Mouse (Mus musculus): Measurements from ENCODE around the gene Exd2. TPM values are rescaled to one million over a fixed set of nuclear protein-coding genes. Genes with fewer than 3 reads are reported as not detected.
"Not testable (repeated sequence)": the region's sequence is repeated elsewhere in the genome, so short reads cannot be mapped to it uniquely, and the experiment has no call there.

The Exd2 gene
- polyA plus RNA-seq, 1 experiment from 2014 or later = 25.3 TPM

DNA sequence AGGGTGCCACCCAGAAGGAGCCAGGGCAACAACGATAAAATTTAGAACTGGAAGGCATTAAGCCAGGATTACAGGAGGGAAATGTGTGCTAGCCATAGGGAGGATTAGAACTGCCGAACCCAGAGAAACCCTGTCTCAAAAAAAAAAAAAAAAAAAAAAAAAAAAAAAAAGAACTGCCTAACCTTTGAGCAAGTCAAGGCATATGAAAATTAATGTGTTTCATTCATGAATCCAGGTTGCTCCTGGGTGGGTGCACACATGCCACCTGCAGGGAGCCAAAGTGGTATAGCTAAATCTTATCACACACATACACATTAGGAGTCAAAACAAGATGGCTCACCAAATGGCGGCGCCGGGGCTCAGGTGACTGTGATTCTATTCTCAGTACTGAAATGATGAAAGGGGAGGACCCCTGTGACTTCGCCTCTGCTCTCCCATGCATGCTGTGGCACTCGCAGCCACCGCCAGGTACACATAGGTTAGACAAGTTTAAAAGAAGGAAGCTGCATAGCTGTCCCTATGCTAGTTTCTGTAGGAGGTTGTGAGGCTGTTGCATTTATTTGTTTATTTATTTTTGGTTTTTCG lies 18.3 kb upstream of the Exd2 start:
- Histone ChIP-seq H3K9ac (no peak overlapping the region), H3K4me1 (no peaks in the 10 kb centered on the region), H3K27me3 (no peaks in the 10 kb centered on the region), H3K27ac (replicated peaks) (no peak overlapping the region), H3K4me2 (replicated peaks) (no peak overlapping the region), H3K36me3 (no peaks in the 10 kb centered on the region), H3K4me3 (replicated peaks) (no peak overlapping the region), H3K9me3 (replicated peaks) (no peaks in the 10 kb centered on the region)
- 84% methylated on average over 9 of the region's 9 CpGs for WGBS
- no peak for ATAC-seq (ENCODE audit: insufficient number of reproducible peaks, low FRiP score, low TSS enrichment, low read depth)

DNA sequence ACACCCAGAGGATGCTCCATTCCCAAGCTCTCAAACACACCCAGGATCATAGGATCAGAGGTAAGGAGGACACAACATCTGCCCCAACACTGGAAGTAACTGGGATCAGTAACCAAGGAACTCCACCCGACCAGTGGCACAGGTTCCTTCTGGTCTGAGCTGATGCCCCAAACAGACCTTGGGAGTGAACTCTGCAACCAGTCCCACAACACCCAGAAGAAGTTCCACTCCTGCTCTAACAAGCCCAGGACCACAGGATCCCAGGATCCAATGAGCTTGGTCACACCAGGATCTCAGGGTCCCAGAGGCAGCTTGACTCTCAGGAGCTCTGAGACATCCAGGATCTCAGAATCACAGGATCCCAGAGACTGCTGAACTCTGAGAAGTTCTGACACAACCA lies 9.4 kb upstream of the Exd2 start:
- Histone ChIP-seq H3K4me1 (no peaks in the 10 kb centered on the region), H3K9me3 (replicated peaks) (no peaks in the 10 kb centered on the region), H3K4me3 (replicated peaks) (no peak overlapping the region), H3K27ac (replicated peaks) (no peak overlapping the region), H3K9ac (no peak overlapping the region), H3K36me3 (no peaks in the 10 kb centered on the region), H3K4me2 (replicated peaks) (no peak overlapping the region), H3K27me3 (no peaks in the 10 kb centered on the region)
- no peak for ATAC-seq (ENCODE audit: insufficient number of reproducible peaks, low FRiP score, low TSS enrichment, low read depth)
- 71% methylated on average over 1 of the region's 1 CpGs for WGBS

DNA sequence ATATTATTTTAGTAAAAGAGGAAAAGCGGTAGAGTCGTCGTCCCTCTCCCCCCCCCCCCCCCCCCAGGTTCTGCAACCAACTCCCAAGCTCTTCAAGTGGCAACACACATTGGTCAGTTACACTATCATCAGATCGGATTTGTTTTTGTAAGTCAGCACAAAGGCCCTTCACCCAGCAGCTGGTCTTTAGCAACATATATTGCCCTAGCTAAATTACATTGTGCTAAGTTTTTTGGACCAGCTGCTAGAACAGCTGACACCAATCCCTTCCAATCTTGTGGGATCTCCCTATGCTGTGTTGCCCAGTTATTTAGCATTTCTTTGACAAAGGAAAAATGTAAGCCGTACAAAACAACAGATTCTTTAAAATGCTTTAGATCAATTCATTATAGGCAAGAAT lies 4.9 kb upstream of the Exd2 start:
- 64% methylated on average over 5 of the region's 5 CpGs for WGBS
- no peak for ATAC-seq (ENCODE audit: insufficient number of reproducible peaks, low FRiP score, low TSS enrichment, low read depth)
- Histone ChIP-seq H3K4me3 (replicated peaks) (no peak overlapping the region), H3K27ac (replicated peaks) (no peak overlapping the region), H3K27me3 (no peaks in the 10 kb centered on the region), H3K9me3 (replicated peaks) (no peaks in the 10 kb centered on the region), H3K4me1 (no peaks in the 10 kb centered on the region), H3K4me2 (replicated peaks) (no peak overlapping the region), H3K9ac (no peak overlapping the region), H3K36me3 (no peaks in the 10 kb centered on the region)

DNA sequence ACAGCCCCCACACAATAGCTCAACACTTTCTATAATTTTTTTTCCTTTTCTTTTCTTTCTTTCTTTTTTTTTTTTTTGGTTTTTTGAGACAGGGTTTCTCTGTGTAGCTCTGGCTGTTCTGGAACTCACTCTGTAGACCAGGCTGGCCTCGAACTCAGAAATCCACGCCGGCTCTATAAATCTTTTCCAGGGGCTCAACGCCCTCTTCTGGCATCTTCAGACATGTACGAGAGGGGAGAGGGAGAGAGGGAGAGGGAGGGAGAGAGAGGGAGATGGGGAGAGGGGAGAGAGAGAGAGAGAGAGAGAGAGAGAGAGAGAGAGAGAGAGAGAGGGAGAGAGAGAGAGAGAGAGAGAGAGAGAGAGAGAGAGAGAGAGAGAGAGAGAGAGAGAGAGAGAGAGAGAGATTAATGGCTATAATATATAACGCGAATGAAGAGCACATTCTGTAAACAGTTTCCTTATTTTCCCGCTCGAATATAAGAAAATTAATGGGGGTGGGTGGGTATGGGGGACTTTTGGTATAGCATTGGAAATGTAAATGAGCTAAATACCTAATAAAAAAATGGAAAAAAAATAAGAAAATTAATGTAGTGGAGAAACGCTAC lies 501 bp upstream of the Exd2 start:
- Histone ChIP-seq H3K4me3 (replicated peaks) (peak overlapping the region; percentile 92), H3K27ac (replicated peaks) (0 out of 2 replicates have a peak overlapping the region, but pooled peaks have one; percentile 93), H3K4me2 (replicated peaks) (peak overlapping the region; percentile 63)
- H3K4me1 ChIP-seq; ATAC-seq (ENCODE audit: insufficient number of reproducible peaks, low FRiP score, low TSS enrichment, low read depth); H3K9ac ChIP-seq; H3K27me3 ChIP-seq; H3K36me3 ChIP-seq; H3K9me3 ChIP-seq (replicated peaks): not testable (repeated sequence)
- 11% methylated on average over 10 of the region's 10 CpGs for WGBS

- WGBS = 4% methylated on average over 17 of the region's 17 CpGs
Observed at GRCm38 (mm10) chr12:80463666-80464269, 873 bp downstream of the Exd2 start.

DNA sequence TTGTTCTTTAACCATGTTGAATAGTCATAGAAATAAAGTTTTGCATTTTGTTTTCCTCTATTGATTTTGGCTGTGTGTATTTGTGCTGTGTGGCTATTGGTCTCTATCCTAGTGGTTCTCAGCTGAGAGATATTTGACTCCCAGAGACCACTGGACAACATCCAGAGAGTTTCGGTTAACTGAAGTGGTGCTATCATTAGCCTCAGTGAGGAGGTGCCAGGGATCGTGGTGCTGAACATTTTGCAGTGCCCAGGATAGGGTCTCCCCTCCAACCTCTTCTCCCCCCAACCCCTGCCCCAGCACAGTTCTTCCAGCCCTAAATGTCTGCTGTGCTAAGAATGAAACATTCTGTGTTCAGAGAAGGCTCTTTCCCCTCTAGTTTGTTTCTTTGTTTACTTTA lies 7.3 kb downstream of the Exd2 start:
- Histone ChIP-seq H3K27ac (replicated peaks) (no peak overlapping the region), H3K9me3 (replicated peaks) (no peaks in the 10 kb centered on the region), H3K4me1 (no peaks in the 10 kb centered on the region), H3K9ac (no peak overlapping the region), H3K4me3 (replicated peaks) (no peak overlapping the region), H3K36me3 (no peaks in the 10 kb centered on the region), H3K4me2 (replicated peaks) (no peak overlapping the region), H3K27me3 (no peaks in the 10 kb centered on the region)
- no peak for ATAC-seq (ENCODE audit: insufficient number of reproducible peaks, low FRiP score, low TSS enrichment, low read depth)
- 73% methylated on average over 2 of the region's 2 CpGs for WGBS

More at GRCm38 (mm10) chr12:80463666-80464269, 873 bp downstream of the Exd2 start:
- H3K4me2 ChIP-seq (replicated peaks) = peak overlapping the region; percentile 63
- no peaks in the 10 kb centered on the region for H3K27me3 ChIP-seq
- no peaks in the 10 kb centered on the region for H3K36me3 ChIP-seq
- H3K4me3 ChIP-seq (replicated peaks) = peak overlapping the region; percentile 92
- peak overlapping the region; percentile 93 for H3K27ac ChIP-seq (replicated peaks)
- peak overlapping the region; percentile 68 for H3K9ac ChIP-seq
- no peaks in the 10 kb centered on the region for H3K9me3 ChIP-seq (replicated peaks)
- no peak for ATAC-seq (ENCODE audit: insufficient number of reproducible peaks, low FRiP score, low TSS enrichment, low read depth)
- peaks cover 4% of the 10 kb centered on the region; the same call in 1 of the 2 replicates for H3K4me1 ChIP-seq

DNA sequence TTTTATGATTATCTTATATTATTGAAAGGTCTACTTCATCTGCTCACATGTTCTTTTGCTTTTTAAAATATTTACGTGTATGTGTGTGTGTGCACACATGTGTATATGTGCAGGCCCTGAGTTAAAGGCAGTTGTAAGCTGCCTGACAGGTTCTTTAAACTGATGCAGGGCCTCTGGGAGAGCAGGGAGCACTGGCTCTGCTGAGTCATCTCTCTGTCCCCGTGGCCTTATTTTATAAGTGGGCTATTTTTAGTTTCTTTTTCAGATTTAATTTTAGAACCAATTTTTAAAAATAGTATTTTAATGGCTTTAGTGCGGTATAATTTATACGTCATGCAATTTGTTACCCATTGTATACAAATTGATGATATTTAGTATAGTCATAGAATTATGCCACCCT lies 9.0 kb downstream of the Exd2 start:
- H3K4me3 ChIP-seq (replicated peaks) = no peak overlapping the region
- no peaks in the 10 kb centered on the region; the same call in 1 of the 2 replicates for H3K36me3 ChIP-seq
- no peak overlapping the region for H3K4me2 ChIP-seq (replicated peaks)
- H3K4me1 ChIP-seq = no peaks in the 10 kb centered on the region
- no peak overlapping the region for H3K27ac ChIP-seq (replicated peaks)
- H3K9ac ChIP-seq = no peak overlapping the region
- ATAC-seq (ENCODE audit: insufficient number of reproducible peaks, low FRiP score, low TSS enrichment, low read depth) = no peak
- no peaks in the 10 kb centered on the region for H3K9me3 ChIP-seq (replicated peaks)
- WGBS = 68% methylated on average over 4 of the region's 4 CpGs
- no peaks in the 10 kb centered on the region for H3K27me3 ChIP-seq

GRCm38 (mm10) chr12:80473731-80474130 lies 10.8 kb downstream of the Exd2 start:
- no peak overlapping the region for H3K27ac ChIP-seq (replicated peaks)
- H3K4me1 ChIP-seq = no peaks in the 10 kb centered on the region
- no peaks in the 10 kb centered on the region for H3K9me3 ChIP-seq (replicated peaks)
- no peak for ATAC-seq (ENCODE audit: insufficient number of reproducible peaks, low FRiP score, low TSS enrichment, low read depth)
- H3K36me3 ChIP-seq = no peaks in the 10 kb centered on the region; the same call in 1 of the 2 replicates
- H3K9ac ChIP-seq = no peak overlapping the region
- no peak overlapping the region for H3K4me3 ChIP-seq (replicated peaks)
- WGBS = 73% methylated on average over 3 of the region's 3 CpGs
- no peaks in the 10 kb centered on the region for H3K27me3 ChIP-seq
- H3K4me2 ChIP-seq (replicated peaks) = no peak overlapping the region

- ATAC-seq (ENCODE audit: insufficient number of reproducible peaks, low FRiP score, low TSS enrichment, low read depth) = no peak
- H3K4me3 ChIP-seq (replicated peaks) = no peak overlapping the region
- H3K9ac ChIP-seq = no peak overlapping the region
- peaks cover 16% of the 10 kb centered on the region for H3K36me3 ChIP-seq
- H3K4me1 ChIP-seq = no peaks in the 10 kb centered on the region
- H3K27me3 ChIP-seq = no peaks in the 10 kb centered on the region
- 79% methylated on average over 3 of the region's 3 CpGs for WGBS
- no peak overlapping the region for H3K4me2 ChIP-seq (replicated peaks)
- no peaks in the 10 kb centered on the region for H3K9me3 ChIP-seq (replicated peaks)
- no peak overlapping the region for H3K27ac ChIP-seq (replicated peaks)
Observed at GRCm38 (mm10) chr12:80479986-80480385, 17.1 kb downstream of the Exd2 start.

DNA sequence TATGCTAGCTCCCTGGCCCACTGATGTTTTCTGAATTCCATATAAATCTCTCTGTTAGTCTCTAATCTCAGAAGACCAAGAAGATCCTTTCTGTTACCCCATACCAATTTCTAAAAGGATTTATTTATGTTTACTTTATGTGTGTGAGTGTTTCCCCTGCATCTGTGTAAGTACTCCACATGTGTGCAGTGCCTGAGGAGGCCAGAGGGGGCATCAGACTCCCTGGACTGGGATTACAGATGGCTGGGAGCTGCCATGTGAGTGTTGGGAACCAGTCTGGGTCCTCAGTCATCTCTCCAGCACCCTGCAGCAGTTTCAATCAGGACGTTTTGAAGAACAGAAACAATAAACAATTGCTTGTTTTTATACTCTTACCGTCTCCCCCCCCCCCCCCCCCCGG lies 20.5 kb downstream of the Exd2 start:
- peaks cover 22% of the 10 kb centered on the region; the same call in 1 of the 2 replicates for H3K36me3 ChIP-seq
- no peak overlapping the region for H3K4me2 ChIP-seq (replicated peaks)
- H3K4me3 ChIP-seq (replicated peaks) = no peak overlapping the region
- no peak overlapping the region for H3K27ac ChIP-seq (replicated peaks)
- no peaks in the 10 kb centered on the region for H3K4me1 ChIP-seq
- no peak for ATAC-seq (ENCODE audit: insufficient number of reproducible peaks, low FRiP score, low TSS enrichment, low read depth)
- H3K27me3 ChIP-seq = no peaks in the 10 kb centered on the region
- H3K9ac ChIP-seq = no peak overlapping the region
- H3K9me3 ChIP-seq (replicated peaks) = no peaks in the 10 kb centered on the region
- WGBS = 57% methylated on average over 3 of the region's 3 CpGs

GRCm38 (mm10) chr12:80493311-80493710 lies 30.4 kb downstream of the Exd2 start:
- H3K4me3 ChIP-seq (replicated peaks) = no peak overlapping the region
- 94% methylated on average over 5 of the region's 5 CpGs for WGBS
- H3K4me1 ChIP-seq = no peaks in the 10 kb centered on the region
- no peaks in the 10 kb centered on the region for H3K27me3 ChIP-seq
- no peak overlapping the region for H3K27ac ChIP-seq (replicated peaks)
- H3K9me3 ChIP-seq (replicated peaks) = no peaks in the 10 kb centered on the region
- H3K36me3 ChIP-seq = peaks cover 39% of the 10 kb centered on the region
- ATAC-seq (ENCODE audit: insufficient number of reproducible peaks, low FRiP score, low TSS enrichment, low read depth) = no peak
- no peak overlapping the region for H3K9ac ChIP-seq
- H3K4me2 ChIP-seq (replicated peaks) = no peak overlapping the region
